Mouse (Mus musculus) cerebellum, adult 18-20 months (tissue): Measurements from ENCODE around the gene Prom1.

Source experiments
- DNase-seq, 2 experiments: peaks; one replicate each; pipeline ENCODE4 v3.0.0; 2021

The Prom1 gene

GRCm38 (mm10) chr5:43971156-43971555, 130.7 kb downstream of the Prom1 start:
- no peak for DNase-seq

- DNase-seq = no peak
These were observed 131.3 kb downstream of the Prom1 start for GRCm38 (mm10) chr5:43970532-43970931.

GRCm38 (mm10) chr5:43968634-43969033, 133.2 kb downstream of the Prom1 start:
- DNase-seq = no peak

- no peak for DNase-seq
These were observed 140.8 kb downstream of the Prom1 start for GRCm38 (mm10) chr5:43961056-43961455.

DNA sequence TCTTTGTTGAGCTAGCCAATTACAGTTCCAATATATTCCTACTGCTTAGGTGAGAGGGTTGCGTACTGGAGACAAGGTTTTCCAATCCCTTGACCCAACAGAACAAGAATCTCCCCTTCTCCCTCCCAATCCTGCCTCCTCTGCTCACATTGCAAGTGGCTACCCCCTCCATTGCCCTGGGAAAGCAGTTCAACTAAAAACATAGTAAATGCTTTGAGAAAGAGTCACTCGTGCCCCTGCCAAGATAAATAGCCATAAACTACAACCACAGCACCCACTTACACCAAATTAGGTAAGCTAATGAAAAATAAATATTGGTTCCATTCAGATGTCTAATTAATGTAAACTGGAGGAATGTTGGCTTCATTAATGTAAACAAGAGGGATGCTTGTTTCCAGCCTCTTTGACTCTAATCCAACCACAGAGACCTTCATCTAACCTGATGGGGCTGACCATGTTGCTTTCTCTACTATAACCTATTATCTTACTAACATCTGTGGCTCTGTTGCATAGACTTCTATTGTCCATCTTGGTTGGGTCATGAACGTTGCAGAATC, 141.9 kb downstream of the Prom1 start:
- DNase-seq = no peak

DNA sequence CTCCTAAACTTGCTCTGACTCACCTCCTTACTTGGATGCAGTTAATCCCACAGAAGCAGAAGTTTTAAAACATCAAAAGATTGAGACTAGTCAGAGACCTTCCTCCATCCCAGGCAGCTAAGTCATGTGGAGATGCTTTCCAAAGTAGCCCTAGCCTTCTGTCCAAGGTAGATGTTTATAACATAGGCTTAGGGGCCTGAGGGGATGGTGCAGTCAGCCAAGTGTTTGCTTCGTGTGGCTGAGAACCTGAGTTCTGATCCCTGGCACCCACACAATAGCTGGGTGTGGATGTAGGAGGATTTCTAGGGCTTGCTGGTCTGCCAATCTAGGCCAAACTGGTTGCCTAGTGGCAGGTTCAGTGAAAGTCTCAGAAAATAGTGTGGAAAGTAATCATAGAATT, 148.6 kb downstream of the Prom1 start:
- no peak for DNase-seq

- no peak for DNase-seq
These were observed 153.0 kb downstream of the Prom1 start for GRCm38 (mm10) chr5:43948748-43949275.

DNA sequence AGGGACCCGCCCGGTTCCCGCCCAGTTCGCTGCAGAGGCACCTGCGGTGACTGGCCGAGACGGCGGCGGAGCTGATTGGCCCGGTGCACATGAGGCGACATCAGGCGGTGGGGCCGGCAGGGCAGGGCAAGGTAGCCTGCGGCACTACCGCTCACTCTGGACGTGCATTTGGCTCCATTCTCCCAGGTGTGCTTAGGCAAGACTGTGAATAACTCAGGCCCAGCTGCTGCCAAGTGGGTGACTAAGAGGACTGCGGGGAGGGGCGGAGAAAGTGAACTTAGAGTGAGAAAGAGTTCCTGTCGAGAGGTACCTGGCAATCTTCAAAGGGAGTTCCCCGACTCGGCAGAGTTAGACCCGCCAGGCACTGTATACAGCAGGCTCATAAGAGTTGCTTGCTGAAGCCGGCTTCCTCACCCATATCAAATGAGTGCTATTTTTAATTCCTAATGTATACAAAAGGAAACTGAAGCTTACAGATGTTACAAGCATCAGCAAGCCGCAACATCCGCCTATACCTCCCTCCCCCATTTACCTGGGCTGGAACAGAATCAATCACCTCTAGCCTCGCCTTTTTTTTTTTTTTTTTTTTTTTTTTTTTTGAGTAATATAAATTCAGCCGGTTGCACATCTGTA, 153.6 kb downstream of the Prom1 start:
- DNase-seq = peak; percentile 4 to 6

GRCm38 (mm10) chr5:43947330-43947977, 154.4 kb downstream of the Prom1 start:
- no peak for DNase-seq
